In the genomic region with DNA sequence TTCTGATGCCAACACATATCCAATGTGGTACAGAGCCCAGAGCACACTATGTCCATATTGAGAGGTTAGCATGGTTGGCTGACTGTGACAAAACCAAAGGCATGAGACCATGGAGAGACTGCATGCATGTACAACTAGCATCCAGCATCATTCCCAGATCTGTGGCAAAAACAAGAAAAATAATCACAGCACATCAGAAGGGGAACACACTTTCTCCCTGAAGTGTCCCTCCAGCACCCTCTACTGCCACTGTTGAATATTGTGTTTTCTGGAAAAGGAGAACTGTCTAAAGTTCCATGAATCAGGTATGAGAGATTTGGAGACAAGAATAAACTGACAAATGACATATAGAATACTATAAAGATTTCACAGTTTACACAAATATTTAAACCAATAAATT, we compare ENCODE assay signal across 9 mouse cellular contexts.
A peak's percentile ranks its signal among the peaks of the same experiment; 100 is the strongest.
DNase-seq lines count a peak whose midpoint lies in the region; ATAC-seq and TF ChIP-seq lines count a peak whose summit lies in the region.
"Had no signal": no experiment of that assay in that cellular context is flagged by ENCODE, and none has a peak within 500 bp of the region (broad histone marks: within the 10 kb centered on the region; RNA-seq: fewer than 3 reads in every experiment).

No protein-coding gene starts in this region.

- no peaks in the 10 kb centered on the region for H3K4me1 ChIP-seq in kidney, postnatal 0 days (replicated peaks; ENCODE audit: insufficient read depth, low read length)
- no peaks in the 10 kb centered on the region for H3K4me1 ChIP-seq in kidney, embryonic 15.5 days
- H3K4me1 ChIP-seq in kidney, embryonic 16.5 days (ENCODE audit: insufficient read depth, low read length): no peaks in the 10 kb centered on the region
- H3K4me1 ChIP-seq: embryonic facial prominence, embryonic 15.5 days had no signal

- H3K27ac ChIP-seq in kidney, postnatal 0 days: no peak overlapping the region
- no peak overlapping the region for H3K27ac ChIP-seq in kidney, embryonic 15.5 days
- no peak overlapping the region for H3K27ac ChIP-seq in kidney, embryonic 16.5 days (ENCODE audit: low read length)
- H3K27ac ChIP-seq: embryonic facial prominence, embryonic 15.5 days had no signal

- no peak overlapping the region for H3K4me3 ChIP-seq in kidney, postnatal 0 days (replicated peaks; ENCODE audit: low read depth, low read length)
- no peak overlapping the region for H3K4me3 ChIP-seq in kidney, embryonic 15.5 days (replicated peaks)
- no peak overlapping the region for H3K4me3 ChIP-seq in kidney, embryonic 16.5 days (ENCODE audit: low read length)
- H3K4me3 ChIP-seq: embryonic facial prominence, embryonic 15.5 days had no signal

- no peaks in the 10 kb centered on the region for H3K9me3 ChIP-seq in kidney, postnatal 0 days (replicated peaks; ENCODE audit: low read length)
- no peaks in the 10 kb centered on the region for H3K9me3 ChIP-seq in kidney, embryonic 15.5 days (replicated peaks)
- H3K9me3 ChIP-seq in kidney, embryonic 16.5 days (ENCODE audit: low read length): no peaks in the 10 kb centered on the region
- H3K9me3 ChIP-seq: embryonic facial prominence, embryonic 15.5 days had no signal

- no peaks in the 10 kb centered on the region for H3K36me3 ChIP-seq in kidney, postnatal 0 days (ENCODE audit: insufficient read depth, low read length)
- H3K36me3 ChIP-seq in kidney, embryonic 15.5 days: no peaks in the 10 kb centered on the region
- H3K36me3 ChIP-seq in kidney, embryonic 16.5 days (ENCODE audit: insufficient read depth, low read length): no peaks in the 10 kb centered on the region
- H3K36me3 ChIP-seq: embryonic facial prominence, embryonic 15.5 days had no signal

- TF ChIP-seq CTCF in kidney, postnatal 0 days (IDR thresholded peaks at IDR 0.05; ENCODE audit: low read depth): peak; percentile 69

- ATAC-seq in kidney, postnatal 0 days (replicated peaks; ENCODE audit: low FRiP score, low read depth): no peak
- ATAC-seq in kidney, embryonic 15.5 days (replicated peaks; ENCODE audit: low FRiP score): no peak
- ATAC-seq in erythroid progenitor cell, adult 5-6 weeks (replicated peaks; ENCODE audit: low FRiP score, poor library complexity, severe bottlenecking): no peak
- no peak for ATAC-seq in kidney, embryonic 16.5 days (ENCODE audit: low FRiP score, low TSS enrichment)

- no peaks in the 10 kb centered on the region for H3K27me3 ChIP-seq in kidney, postnatal 0 days (ENCODE audit: insufficient read depth, low read length)
- no peaks in the 10 kb centered on the region for H3K27me3 ChIP-seq in kidney, embryonic 15.5 days
- H3K27me3 ChIP-seq in kidney, embryonic 16.5 days (ENCODE audit: insufficient read depth, low read length): no peaks in the 10 kb centered on the region
- H3K27me3 ChIP-seq: embryonic facial prominence, embryonic 15.5 days had no signal

- H3K9ac ChIP-seq in kidney, postnatal 0 days (ENCODE audit: low read depth, low read length): no peak overlapping the region
- H3K9ac ChIP-seq in kidney, embryonic 15.5 days: no peak overlapping the region
- H3K9ac ChIP-seq in kidney, embryonic 16.5 days (replicated peaks; ENCODE audit: low read length): no peak overlapping the region
- H3K9ac ChIP-seq: embryonic facial prominence, embryonic 15.5 days had no signal

- no peak overlapping the region for H3K4me2 ChIP-seq in kidney, postnatal 0 days (ENCODE audit: low read length)
- no peak overlapping the region for H3K4me2 ChIP-seq in kidney, embryonic 15.5 days
- H3K4me2 ChIP-seq in kidney, embryonic 16.5 days (replicated peaks; ENCODE audit: low read depth, low read length): no peak overlapping the region
- H3K4me2 ChIP-seq: embryonic facial prominence, embryonic 15.5 days had no signal

- DNase-seq in kidney, postnatal 0 days (ENCODE audit: low spot score): peak; percentile 57
- peak; percentile 75 for DNase-seq in NIH3T3 (ENCODE audit: low read depth)
- DNase-seq in cerebellum, postnatal 14 days: peak; percentile 55 to 59
- DNase-seq in layer of hippocampus, postnatal 14 days (ENCODE audit: low spot score in 2 of 2): peak; percentile 16 to 64
- DNase-seq in thymus, postnatal 36 days: no peak

Comparison
In these comparisons a context has a peak if more than half of its experiments do, and no peak if none do; other contexts are left out.
1. DNase-seq: peak in kidney, postnatal 0 days (single experiment), NIH3T3 (single experiment), cerebellum, postnatal 14 days (2 of 2) and layer of hippocampus, postnatal 14 days (2 of 2); none in thymus, postnatal 36 days (0 of 2).